Mouse (Mus musculus) monocyte, adult 5-6 weeks (primary cell): ENCODE results near the gene Slco2a1. TPM values are rescaled to one million over a fixed set of nuclear protein-coding genes. Genes with fewer than 3 reads are reported as not detected.

Experiments
- ATAC-seq: fragments of 153-309, 156-312 bp; replicated peaks from 2 replicates; pipeline ENCODE4 v1.8.0; 2017; ENCODE audit warnings: mild to moderate bottlenecking; ENCODE audit not compliant: low TSS enrichment, insufficient number of reproducible peaks, severe bottlenecking, poor library complexity, low FRiP score
- total RNA-seq: library from RNA; stranded (forward); fragments of 200-1000, 200-491, 200-594 nt; gene quantifications from 3 replicates; pipeline ENCODE4 v1.2.3, GENCODE M21; 2017

Gene Slco2a1
- total RNA-seq = not detected in 3 replicates

DNA sequence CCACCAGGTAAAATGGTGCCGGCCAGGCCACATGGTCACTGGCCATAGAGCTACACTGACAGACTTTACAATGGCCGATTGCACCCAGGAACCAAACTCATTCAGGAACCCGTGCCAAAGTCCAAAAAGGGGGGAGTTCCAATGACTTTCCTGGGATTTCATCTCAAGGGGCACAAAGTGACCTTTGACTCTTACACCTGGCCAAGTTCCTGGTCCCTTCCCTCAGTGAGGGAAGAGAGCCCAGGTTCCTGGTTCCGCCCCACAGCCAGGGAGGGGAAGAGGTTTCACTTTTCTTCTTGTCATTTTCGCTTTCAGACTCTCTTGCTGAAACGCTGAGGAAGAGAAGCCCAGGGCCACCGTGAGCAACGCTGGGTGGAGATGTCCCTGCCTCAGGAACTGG, at the start of gene Slco2a1:
Slco2a1 (plus strand) TSS at position 251 of the 400 bp plus-strand sequence.
- no peak for ATAC-seq

DNA sequence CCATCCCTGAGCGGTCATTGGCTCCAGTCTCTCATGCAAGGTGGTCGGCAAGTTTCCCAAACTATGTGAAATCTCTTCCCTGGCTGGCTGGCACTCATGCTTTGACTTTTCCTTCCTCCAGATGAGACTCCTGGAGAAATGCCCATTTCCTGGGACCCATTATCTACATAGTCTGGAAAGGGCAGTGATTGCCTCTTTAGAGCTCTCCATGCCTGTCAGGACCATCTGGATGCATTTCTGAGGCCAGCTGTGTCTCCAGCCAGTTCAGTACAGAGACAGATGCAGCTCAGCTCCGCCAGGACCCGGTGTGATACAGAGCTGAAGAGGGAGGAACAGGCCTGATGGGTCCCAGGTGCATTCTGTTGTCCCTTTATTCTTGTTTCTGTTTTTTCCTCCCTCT, 46.3 kb upstream of the Slco2a1 start:
- ATAC-seq = no peak

DNA sequence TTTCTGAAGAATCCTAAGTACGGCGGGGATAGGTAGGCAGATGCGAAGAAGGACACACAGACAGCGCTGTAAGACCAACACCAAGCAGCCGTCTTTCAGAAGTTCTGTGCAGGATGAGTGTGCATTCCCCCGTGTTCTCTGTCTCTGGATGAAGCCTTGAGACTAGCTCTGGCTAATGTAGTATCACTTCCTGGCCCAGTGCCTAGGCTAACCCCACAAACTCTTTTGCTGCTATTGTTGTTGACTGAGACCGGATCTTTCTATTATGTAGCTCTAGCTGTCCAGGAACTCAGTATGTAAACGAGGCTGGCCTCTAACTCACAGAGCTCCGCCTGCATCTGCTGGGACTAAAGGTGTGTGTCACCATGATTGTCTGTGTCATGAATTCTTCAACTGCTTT, 43.6 kb upstream of the Slco2a1 start:
- ATAC-seq = no peak

DNA sequence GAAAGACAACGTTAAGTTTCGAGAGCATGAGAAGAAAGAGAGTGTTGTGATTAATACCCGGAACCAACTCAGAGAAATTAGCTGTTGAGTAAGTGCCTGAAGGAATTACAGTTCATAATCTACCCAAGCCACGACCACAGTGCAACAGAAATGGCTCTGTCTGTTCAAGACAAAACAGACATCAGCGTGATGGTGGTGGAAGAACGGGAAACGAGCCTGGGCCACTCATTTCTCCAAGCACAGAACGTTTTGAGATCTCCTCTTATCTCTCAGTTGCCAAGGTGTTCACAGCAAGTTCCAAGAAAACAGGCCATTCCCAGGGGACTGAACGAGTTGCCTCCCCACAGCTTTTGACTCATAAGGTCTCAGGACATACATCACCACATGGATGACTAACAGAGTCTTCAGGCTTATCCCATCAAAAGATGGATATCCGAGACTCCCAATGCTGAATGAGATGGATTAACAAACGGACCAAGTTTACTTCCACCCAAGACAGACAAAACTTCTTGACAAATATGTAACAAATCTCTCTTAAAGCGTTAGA, 42.0 kb upstream of the Slco2a1 start:
- ATAC-seq = no peak

DNA sequence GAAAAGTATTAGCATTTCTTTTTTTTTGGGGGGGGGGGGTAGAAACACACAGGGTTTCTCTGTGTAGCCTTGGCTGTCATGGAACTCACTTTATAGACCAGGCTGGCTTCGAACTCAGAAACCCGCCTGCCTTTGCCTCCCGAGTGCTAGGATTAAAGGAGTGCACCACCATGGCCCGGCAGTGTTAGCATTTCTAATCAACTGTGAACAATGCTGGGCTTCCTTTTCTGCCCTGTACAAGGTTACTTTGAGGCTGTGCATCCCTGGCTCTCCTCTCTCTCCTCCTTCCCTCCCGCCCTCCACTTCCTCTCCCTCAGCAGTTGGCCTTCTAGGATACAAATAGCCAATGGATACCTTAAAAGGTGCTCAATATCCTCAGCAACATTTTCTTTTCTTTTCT, 39.8 kb upstream of the Slco2a1 start:
- ATAC-seq = no peak

DNA sequence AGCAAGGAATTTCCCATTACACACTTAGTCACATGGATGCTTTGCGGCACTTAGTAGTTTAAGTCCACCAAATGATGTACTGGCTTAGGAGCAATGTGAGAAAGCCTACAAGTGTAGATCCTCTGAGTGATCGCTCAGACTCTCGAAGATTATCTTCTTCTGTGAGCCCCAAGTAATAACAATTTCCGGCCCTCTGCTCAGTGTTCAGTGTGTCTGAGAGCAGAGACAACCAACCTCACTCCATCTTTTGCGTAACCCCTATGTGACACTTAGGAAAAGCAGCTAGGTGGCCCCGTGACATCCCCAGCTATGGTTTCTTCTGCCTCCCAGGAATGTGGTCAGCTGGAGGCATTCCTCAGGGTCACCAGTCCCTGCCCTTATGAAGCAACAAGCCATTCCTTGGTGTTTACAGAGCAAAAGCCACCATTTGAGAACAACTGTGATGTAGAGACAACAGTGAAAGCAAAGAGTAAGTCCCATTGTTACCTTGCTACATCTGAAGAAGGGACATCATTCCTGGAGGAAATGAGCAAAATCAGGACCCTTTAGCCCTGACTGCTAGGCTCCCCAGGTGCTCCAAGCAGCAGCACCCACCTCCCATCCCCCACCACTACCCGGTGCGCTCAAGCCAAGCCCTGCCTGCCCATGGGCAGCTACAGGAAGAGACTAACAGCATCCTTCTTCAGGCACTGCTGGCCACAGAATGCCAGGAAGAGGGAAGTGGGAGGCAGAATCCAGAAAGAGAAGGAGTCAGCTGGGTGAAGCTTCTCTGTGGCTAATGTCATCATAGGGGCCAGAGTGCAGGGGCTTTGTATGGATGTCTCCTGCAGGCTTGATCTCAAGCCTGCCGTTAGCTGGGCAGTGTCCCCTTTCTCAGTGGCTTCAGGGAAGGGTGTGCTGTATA, 37.2 kb upstream of the Slco2a1 start:
- no peak for ATAC-seq

DNA sequence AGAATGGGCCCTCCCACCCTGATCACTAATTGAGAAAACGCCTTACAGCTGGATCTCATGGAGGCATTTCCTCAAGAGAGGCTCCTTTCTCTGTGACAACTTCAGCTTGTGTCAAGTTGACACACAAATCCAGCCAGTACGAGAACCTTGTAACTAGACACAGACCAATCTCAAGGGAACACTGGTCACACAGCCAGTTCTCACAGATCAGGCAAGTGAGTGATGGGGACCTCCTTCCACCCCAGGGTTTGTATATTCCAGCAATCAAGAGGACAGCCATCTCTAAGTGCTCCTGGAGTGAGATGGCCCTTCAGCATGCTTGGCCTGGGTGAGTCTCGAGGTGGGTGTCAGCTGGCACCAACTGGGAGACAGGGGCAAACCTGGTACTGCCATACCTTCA, 32.6 kb upstream of the Slco2a1 start:
- no peak for ATAC-seq

DNA sequence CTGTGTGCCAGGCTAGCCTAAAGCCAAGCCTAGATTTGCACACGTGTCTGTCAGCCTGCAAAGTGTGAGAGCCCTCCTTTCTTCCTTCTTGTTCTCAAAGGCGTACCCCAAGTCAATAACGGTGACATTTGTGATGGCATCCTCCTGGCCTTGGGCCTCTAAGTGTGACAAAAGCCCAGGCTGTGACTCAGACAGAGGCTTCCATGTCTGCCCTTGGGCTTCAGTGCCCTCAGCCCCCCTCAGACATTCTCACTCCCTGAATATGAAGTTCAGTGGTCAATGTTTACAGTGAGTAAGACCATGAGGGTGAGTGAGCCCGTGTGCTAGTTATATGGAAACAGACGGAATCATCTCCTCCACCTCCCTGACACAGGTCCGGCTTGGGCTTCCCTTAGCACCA, 29.8 kb upstream of the Slco2a1 start:
- no peak for ATAC-seq

DNA sequence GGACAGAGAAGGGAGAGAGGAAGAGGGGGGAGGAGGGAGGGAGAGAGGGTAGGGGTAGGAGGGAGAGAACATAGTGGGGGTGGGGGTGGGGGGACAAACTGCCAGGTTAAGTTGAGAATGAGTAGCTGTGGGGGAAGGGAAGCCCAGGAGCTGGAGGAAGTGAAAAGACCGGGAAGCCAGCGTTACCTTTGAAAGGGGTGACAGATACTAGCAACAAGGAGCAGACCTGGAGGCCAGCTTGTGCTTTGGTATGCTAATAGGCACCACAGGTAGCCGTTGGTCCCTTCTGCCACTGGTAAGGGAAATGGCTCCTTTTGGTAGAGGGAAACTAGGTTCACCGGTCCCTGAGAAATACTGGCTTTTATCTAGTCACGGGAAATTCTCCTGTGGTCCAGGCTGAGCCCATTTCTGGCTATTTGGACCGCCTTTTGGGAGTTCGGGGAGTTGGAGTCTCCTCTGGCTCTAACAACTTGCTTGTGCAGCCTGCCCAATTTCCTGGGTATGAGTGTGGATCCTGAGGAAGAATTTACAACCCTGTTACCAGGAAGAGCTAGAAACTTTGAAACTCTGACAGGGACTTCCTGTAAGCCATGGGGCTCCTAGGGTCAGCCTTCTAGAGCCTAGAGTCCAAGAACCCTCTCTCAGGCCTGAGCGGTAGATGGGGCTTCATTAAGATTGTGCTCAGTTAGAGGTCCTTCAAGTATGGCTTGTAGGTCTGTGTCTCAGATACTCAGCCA, 27.0 kb upstream of the Slco2a1 start:
- ATAC-seq = no peak

DNA sequence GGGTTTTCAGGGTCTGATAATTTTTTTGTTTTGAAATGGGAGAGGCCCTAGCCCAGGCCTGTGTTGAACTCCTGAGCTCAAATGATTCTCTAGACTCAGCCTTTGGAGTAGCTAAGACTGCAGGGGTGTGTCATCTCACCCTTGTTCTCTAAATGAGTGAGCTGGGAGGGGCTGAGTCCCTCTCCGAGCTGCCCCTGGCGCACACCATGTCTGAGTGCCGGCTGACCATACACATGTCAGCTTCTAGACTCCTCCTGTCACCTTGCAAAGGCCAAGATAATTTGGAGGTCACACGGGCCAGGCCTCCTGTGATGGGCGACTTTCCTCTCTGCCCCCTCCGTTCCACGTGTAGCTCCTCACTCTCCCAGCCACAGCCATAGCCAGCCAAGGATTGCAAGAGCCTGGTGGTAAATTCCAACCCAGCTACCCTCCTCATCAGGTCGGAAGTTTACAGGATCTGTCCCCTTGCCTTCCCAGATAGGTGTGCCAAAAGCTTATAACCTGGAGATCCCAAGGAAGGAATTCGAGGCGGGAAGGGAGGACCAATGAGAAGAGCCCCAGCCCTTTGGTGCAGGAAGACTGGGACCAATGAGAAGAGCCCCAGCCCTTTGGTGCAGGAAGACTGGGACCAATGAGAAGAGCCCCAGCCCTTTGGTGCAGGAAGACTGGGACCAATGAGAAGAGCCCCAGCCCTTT, 26.3 kb upstream of the Slco2a1 start:
- no peak for ATAC-seq

DNA sequence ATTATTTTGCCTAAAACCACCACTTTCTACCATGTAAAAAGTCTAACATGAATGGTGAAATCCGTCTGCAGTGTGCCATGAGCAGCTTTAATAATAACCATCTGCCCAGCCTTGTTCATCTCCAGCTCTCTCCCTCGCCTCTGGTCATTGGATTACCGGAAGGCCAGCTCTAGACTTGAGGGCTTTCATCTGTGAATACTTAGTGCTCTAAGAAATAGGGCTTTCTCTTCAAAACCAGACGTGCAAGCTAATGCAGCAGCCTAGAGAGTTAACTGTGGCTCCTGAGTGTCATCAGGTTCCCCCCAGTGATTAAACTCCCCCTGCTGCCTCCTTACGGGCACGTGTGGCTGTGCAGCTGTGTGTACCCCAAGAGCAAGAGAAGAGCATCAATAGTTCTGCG, 25.2 kb upstream of the Slco2a1 start:
- no peak for ATAC-seq

DNA sequence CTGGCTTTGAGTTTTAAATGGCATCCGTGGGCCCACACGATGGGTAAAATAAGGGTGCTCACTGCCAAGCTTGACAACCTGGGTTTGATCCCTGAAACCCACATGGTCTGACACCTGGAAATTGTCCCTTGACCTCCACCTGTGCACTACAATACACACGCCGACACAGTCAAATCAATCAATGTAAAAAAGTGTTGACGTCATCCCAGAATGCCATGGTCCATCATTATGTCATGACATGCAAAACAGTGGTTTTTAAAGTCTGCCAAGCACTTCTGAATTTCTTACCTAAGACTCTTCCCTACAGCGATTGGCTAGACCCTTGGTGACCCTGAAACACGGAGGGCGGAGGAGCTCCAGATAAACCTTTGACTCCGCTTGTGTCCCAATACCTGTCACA, 23.9 kb upstream of the Slco2a1 start:
- ATAC-seq = no peak

DNA sequence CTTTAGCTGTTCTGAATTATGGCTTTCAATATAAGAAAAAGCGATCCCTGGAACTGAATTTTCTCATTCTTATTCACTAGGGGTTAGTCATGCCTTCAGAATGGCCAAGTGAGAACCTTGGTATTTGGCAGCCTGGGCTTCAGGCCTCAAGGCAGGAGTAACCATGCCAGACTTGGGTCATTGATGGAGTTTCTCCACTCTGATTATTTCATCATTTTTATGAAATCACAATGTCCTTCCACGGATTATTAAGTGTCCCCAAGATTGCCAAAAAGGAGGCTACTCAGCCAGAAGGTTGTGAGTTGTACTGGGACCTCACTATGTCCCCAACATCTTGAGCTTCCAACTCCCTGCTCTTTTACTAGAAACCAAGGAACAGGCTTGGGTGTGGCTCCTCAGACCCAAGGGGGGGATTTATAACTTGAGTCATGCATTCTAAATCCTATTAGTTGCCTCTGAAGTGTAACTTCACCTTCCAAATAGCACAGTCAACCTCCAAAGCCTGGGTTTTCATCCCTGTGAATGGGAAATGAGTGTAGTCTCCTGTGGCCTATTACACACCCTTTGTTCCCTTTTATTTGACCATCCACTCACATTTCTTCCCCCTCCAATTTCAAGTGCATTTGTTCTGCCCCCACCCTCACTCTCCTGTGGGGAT, 16.0 kb upstream of the Slco2a1 start:
- ATAC-seq = no peak

DNA sequence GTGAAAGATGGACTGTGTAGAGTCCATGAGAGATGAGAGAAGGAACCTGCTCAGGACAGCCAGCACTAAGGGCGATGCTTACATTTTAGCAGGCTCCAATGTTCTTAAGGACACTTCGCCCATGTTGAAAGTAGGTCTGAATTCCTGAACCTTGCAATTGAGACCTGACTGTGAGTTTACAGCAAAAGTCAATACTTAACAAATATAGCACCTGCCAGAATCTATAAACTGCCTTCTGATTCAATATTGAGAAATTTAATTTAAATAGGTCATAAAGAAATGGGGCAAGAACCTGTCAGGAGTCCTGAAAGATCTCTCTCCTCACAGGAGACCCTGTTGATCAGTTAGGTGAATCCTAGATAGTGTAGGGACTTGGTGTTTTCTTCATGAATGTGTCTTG, 12.6 kb upstream of the Slco2a1 start:
- ATAC-seq = no peak

DNA sequence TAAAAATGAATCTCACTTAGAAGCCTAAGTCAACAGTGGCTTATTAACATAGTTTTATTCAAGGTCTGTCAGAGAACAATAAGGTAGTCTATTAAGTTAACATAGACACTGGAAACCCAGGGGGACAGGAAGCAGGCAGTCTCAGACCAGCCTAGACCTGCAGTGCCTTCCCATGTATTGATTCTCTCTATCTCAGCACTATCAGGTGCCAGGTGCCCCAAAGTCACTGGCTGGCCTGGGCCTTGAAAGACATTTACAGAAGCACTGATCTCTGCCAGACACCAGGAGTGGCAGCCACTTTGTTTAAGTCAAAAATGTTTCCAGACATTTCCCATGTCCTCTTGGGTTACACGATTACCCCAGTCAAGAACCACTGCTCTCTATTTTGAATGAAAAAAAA, 11.4 kb upstream of the Slco2a1 start:
- no peak for ATAC-seq

DNA sequence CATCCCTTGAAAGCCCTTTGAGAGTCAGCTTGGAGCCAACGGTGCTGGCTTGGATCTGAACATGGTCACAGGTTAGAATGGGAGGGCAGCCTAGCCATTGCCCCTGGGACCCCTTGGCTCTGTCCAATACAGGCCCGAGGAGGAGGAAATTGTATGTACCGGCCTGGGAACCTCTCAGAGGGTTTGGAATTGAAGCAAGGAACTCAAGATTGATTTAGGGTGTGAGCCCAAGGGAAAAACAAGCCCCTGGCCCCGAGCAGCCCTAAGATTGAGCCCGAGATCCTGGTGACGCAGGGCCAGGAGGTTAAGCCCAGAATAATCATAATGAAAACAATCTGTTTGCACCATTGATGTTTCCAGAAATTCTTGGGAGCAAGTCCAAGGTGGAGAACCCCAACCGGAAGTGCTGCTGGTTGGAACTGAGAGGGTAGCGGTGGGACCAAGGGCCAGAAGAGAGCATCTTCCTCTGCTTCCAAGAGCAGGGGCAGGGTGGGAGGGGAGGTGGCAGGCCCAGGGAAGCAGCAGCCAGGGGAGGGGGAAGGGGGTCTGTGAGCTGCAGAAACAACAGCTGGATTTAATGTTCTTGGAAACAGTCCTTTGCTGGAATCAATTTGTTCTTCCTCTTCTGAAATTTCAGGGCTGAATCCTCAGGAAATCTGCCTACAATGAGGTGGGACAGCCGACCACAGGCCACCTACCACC, 10.6 kb upstream of the Slco2a1 start:
- no peak for ATAC-seq

DNA sequence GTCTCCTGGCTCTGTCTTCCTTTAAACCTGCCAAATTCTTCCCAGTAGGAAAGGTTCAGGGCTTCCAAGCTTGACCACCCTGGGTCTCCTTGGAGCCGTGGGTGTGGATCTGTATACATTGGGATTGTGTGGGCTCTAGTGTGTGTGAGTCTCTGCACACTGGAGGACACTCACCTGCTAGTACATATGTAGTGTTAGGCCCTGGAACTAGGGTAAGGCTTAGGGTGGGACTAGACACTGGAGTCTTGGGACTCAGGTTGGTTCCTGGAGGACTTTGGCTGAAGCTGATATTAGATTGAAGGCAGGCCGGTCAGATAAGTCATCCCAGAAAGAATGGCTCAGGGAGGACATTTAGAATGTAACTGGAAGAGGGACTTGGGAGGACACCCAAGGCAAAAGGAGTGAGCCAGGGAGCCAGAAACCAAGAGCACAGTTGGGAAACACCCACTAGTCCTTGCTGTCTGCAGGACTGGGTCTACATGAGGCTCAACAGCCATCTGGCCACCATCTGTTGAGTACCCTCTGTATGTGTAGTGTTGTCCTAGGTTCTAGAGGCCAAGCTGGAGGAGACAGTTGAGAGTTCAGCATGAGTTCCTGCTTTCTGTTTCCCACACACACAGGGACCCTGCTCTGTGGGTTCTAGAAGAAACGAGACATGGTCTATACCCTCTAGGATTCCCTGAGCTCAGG, 9.4 kb upstream of the Slco2a1 start:
- ATAC-seq = no peak

DNA sequence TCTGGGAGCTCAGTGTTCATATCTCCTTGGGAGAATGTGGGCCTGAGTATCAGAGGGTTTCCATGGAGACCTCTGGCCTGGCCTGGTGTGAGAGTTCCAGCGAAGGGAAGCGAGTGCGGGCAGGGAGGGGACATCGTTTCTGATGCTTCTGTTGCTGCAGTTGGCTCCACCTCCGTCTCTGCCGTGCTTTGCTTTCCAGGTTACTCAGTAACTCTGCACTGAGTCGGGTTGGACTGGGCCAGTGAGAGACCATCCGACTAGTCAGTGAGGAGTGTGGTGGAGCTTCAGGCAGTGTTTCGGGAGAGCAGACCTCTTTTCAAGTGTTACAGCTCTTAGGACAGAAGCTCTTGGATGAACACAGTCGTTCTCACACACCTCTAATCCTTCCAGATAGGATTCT, 8.6 kb upstream of the Slco2a1 start:
- no peak for ATAC-seq
